Mouse (Mus musculus) lung, embryonic 14.5 days (tissue): ENCODE results near the gene Capn15. TPM values are rescaled to one million over a fixed set of nuclear protein-coding genes. Genes with fewer than 3 reads are reported as not detected.

Experiments used
- ATAC-seq: fragments of 200-750 bp; cut with Nextera tagmentation; 2 replicates; pipeline ENCODE4 v1.8.0; 2017; ENCODE audit warnings: mild to moderate bottlenecking, moderate TSS enrichment, moderate library complexity; ENCODE audit not compliant: insufficient read depth
- DNase-seq: peaks from one replicate; pipeline ENCODE4 v3.0.0-alpha.2; 2015
- H3K27ac ChIP-seq: fragments of 300-500 bp; sonication (generic); 2 replicates; pipeline ENCODE4 v1.5.1; 2014; ENCODE audit warnings: low read depth, mild to moderate bottlenecking, moderate library complexity
- H3K27me3 ChIP-seq: fragments of 300-500 bp; sonication (generic); 2 replicates; pipeline ENCODE4 v1.6.1; 2014; ENCODE audit warnings: low read length, control low read depth; ENCODE audit not compliant: insufficient read depth
- H3K36me3 ChIP-seq: fragments of 300-500 bp; sonication (generic); 2 replicates; pipeline ENCODE4 v1.6.1; 2014; ENCODE audit warnings: control low read depth; ENCODE audit not compliant: insufficient read depth
- H3K4me1 ChIP-seq: fragments of 300-500 bp; sonication (generic); 2 replicates; pipeline ENCODE4 v1.6.1; 2014; ENCODE audit warnings: antibody characterized with exemption, control low read depth; ENCODE audit not compliant: insufficient read depth
- H3K4me2 ChIP-seq: fragments of 300-500 bp; sonication (generic); 2 replicates; pipeline ENCODE4 v1.6.1; 2014; ENCODE audit warnings: mild to moderate bottlenecking
- H3K4me3 ChIP-seq: fragments of 300-500 bp; sonication (generic); 2 replicates; pipeline ENCODE4 v1.5.1; 2014; ENCODE audit warnings: low read depth, low read length
- H3K9ac ChIP-seq: fragments of 300-500 bp; sonication (generic); 2 replicates; pipeline ENCODE4 v1.6.1; 2014
- H3K9me3 ChIP-seq: fragments of 300-500 bp; sonication (generic); 2 replicates; pipeline ENCODE4 v1.6.1; 2016; ENCODE audit warnings: low read depth, low read length, control low read depth
- CTCF ChIP-seq: IDR thresholded peaks from 2 replicates; pipeline ENCODE4 v1.5.1; 2016; ENCODE audit warnings: antibody characterized with exemption, low read depth
- WGBS: fragments of 180-500 bp; shearing (Covaris S2); extraction: QIAGEN DNeasy Blood & Tissue Kit; methylation state at CpG from one replicate; pipeline ENCODE4 v1.1.7; 2014; 5-methylcytosine and 5-hydroxymethylcytosine counted together
- polyA plus RNA-seq: library from polyadenylated mRNA; unstranded; fragments of >200 nt; fragmentation: Nextera tagmentation; extraction: Ambion mirVana; gene quantifications from 2 replicates; pipeline ENCODE4 v1.2.1, GENCODE M21; 2014

The Capn15 gene
- polyA plus RNA-seq, 1 experiment from 2014 or later, result 30.5 TPM

DNA sequence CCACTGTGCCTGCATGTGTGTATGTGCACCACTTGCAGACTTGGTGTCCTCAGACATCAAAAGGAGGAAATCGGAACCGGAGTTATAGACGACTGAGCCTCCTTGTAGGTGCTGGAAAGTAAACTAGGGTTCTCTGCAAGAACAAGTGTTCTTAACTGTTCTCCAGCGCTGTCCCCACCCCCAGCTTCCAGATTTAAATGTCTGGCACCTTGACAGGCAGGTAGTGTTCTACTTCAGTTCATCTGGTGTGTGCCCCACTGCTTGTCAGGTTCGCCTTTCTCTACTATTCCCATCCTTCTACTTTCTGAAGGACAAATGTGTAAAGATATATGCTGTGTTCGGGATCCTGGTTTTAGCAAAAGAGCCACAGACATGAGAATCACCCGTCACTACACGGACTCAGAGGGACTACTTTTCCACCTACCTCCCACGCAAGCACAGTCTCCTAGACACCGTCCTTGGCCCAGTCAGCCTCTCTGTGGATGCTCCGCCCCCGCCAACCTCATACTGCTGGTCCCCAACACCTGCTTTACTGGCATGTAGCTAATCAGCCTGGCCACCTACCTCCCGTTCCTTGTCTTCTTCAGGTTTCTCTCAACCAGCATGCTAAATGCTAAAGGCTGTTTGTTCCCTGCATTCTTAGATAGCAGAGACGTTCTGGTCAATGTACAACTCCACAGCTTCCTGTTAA is 72.3 kb downstream of the Capn15 start:
- ATAC-seq, result no peak
- H3K9ac ChIP-seq, result no peak overlapping the region
- H3K27ac ChIP-seq, result no peak overlapping the region

DNA sequence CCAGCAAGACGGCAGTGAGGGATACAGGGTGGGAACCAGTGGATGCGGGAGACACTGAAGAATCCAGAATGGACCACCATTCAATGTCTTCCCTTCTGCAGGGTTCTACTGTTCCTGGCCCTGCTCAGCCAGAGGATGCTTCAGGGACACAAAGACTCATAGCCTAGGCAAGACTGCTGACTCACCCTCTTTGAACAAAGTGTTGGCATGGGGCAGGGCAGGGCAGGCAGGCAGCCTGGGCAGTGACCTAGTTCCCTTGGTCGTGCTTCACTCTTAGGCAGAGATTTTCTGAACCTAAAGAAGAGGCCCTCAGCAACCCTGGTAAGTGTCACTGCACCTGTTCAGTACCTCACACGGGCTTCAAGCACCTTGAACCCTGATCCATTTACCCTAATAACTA is 73.8 kb downstream of the Capn15 start:
- no peak for DNase-seq
- H3K4me2 ChIP-seq, result no peak overlapping the region
- no peaks in the 10 kb centered on the region for H3K9me3 ChIP-seq
- H3K27me3 ChIP-seq, result no peaks in the 10 kb centered on the region
- 0 out of 2 replicates have a peak, but pooled peaks cover 1% of the 10 kb centered on the region for H3K36me3 ChIP-seq
- H3K4me1 ChIP-seq, result no peaks in the 10 kb centered on the region; the same call in 1 of the 2 replicates
- no peak overlapping the region for H3K9ac ChIP-seq
- TF ChIP-seq CTCF, result no peak
- H3K27ac ChIP-seq, result no peak overlapping the region
- H3K4me3 ChIP-seq, result no peak overlapping the region
- no peak for ATAC-seq
- 84% methylated on average over 4 of the region's 4 CpGs for WGBS

More for the DNA sequence above, 72.3 kb downstream of the Capn15 start:
- no peak for TF ChIP-seq CTCF
- H3K27me3 ChIP-seq, result no peaks in the 10 kb centered on the region
- H3K4me2 ChIP-seq, result no peak overlapping the region
- no peaks in the 10 kb centered on the region for H3K9me3 ChIP-seq
- H3K4me3 ChIP-seq, result no peak overlapping the region
- no peak for DNase-seq
- H3K36me3 ChIP-seq, result 0 out of 2 replicates have a peak, but pooled peaks cover 4% of the 10 kb centered on the region
- WGBS, result 78% methylated on average over 14 of the region's 14 CpGs
- H3K4me1 ChIP-seq, result peaks cover 5% of the 10 kb centered on the region; the same call in 1 of the 2 replicates

Other genes starting within 250 kb of the Capn15 start
- 0.24 and 0.31 TPM in 2 replicates for gene Mslnl, start 249.8 kb downstream of the Capn15 start, polyA plus RNA-seq
- 1.8 and 4.6 TPM in 2 replicates for gene Msln, start 231.4 kb downstream of the Capn15 start, polyA plus RNA-seq
- 24.3 and 25.6 TPM in 2 replicates for gene Narfl, start 212.0 kb downstream of the Capn15 start, polyA plus RNA-seq
- 55.1 and 57.9 TPM in 2 replicates for gene Haghl, start 200.1 kb downstream of the Capn15 start, polyA plus RNA-seq
- gene Ccdc78, start 199.2 kb downstream of the Capn15 start, polyA plus RNA-seq, result 0.12 TPM in 1 of 2 replicates, not detected in the other
- 81.9 and 96.8 TPM in 2 replicates for gene Fam173a, start 192.9 kb downstream of the Capn15 start, polyA plus RNA-seq
- not detected in 2 replicates for gene AC134908.4, start 190.1 kb downstream of the Capn15 start, polyA plus RNA-seq
- gene Metrn, start 188.7 kb downstream of the Capn15 start, polyA plus RNA-seq, result 10.4 and 12.7 TPM in 2 replicates
- gene Fbxl16, start 176.7 kb downstream of the Capn15 start, polyA plus RNA-seq, result 0.97 and 1.3 TPM in 2 replicates
- gene Wdr24, start 162.2 kb downstream of the Capn15 start, polyA plus RNA-seq, result 24.6 and 26.0 TPM in 2 replicates
- gene Jmjd8, start 156.9 kb downstream of the Capn15 start, polyA plus RNA-seq, result 39.5 and 40.6 TPM in 2 replicates
- 335 and 367 TPM in 2 replicates for gene Stub1, start 152.4 kb downstream of the Capn15 start, polyA plus RNA-seq
- 1.8 and 2.0 TPM in 2 replicates for gene Rhbdl1, start 148.5 kb downstream of the Capn15 start, polyA plus RNA-seq
- 1.0 and 1.4 TPM in 2 replicates for gene Gm20683, start 144.0 kb downstream of the Capn15 start, polyA plus RNA-seq
- 10.8 and 11.0 TPM in 2 replicates for gene Rhot2, start 140.9 kb downstream of the Capn15 start, polyA plus RNA-seq
- 29.9 and 34.1 TPM in 2 replicates for gene Wdr90, start 124.3 kb downstream of the Capn15 start, polyA plus RNA-seq
- 17.7 and 17.9 TPM in 2 replicates for gene Mcrip2, start 117.0 kb downstream of the Capn15 start, polyA plus RNA-seq
- 44.6 and 45.7 TPM in 2 replicates for gene Mettl26, start 110.7 kb downstream of the Capn15 start, polyA plus RNA-seq
- 0.57 and 0.87 TPM in 2 replicates for gene Wfikkn1, start 104.9 kb downstream of the Capn15 start, polyA plus RNA-seq
- gene Rab40c, start 66.1 kb downstream of the Capn15 start, polyA plus RNA-seq, result 15.3 and 15.4 TPM in 2 replicates
- gene Pigq, start 40.9 kb downstream of the Capn15 start, polyA plus RNA-seq, result 65.9 and 69.0 TPM in 2 replicates
- not detected in 2 replicates for gene Nhlrc4, start 40.8 kb downstream of the Capn15 start, polyA plus RNA-seq
- gene A930017K11Rik, start 33.2 kb downstream of the Capn15 start, polyA plus RNA-seq, result 0.16 and 0.26 TPM in 2 replicates
- gene Rab11fip3, start 83.8 kb upstream of the Capn15 start, polyA plus RNA-seq, result 15.2 and 15.3 TPM in 2 replicates
- 24.9 and 25.0 TPM in 2 replicates for gene Decr2, start 104.5 kb upstream of the Capn15 start, polyA plus RNA-seq
- 94.8 and 96.4 TPM in 2 replicates for gene Nme4, start 109.8 kb upstream of the Capn15 start, polyA plus RNA-seq
- gene Tmem8, start 127.5 kb upstream of the Capn15 start, polyA plus RNA-seq, result 1.3 and 1.7 TPM in 2 replicates
- gene Mrpl28, start 137.7 kb upstream of the Capn15 start, polyA plus RNA-seq, result 210 and 217 TPM in 2 replicates
- gene Axin1, start 152.9 kb upstream of the Capn15 start, polyA plus RNA-seq, result 18.8 and 27.7 TPM in 2 replicates
- 0.34 and 0.43 TPM in 2 replicates for gene Pdia2, start 213.3 kb upstream of the Capn15 start, polyA plus RNA-seq
- 10.3 and 11.9 TPM in 2 replicates for gene Rgs11, start 217.2 kb upstream of the Capn15 start, polyA plus RNA-seq
- gene Arhgdig, start 222.0 kb upstream of the Capn15 start, polyA plus RNA-seq, result 14.6 and 15.9 TPM in 2 replicates